Mouse (Mus musculus): ENCODE results near the gene Cdc42ep4. TPM values are rescaled to one million over a fixed set of nuclear protein-coding genes. Genes with fewer than 3 reads are reported as not detected.

Cdc42ep4 gene
- total RNA-seq, 4 experiments from 2014 or later = 90.2 to 151 (median 111) TPM

GRCm38 (mm10) chr11:113749749-113750351, 1.8 kb downstream of the Cdc42ep4 start:
- DNase-seq = no peak

DNA sequence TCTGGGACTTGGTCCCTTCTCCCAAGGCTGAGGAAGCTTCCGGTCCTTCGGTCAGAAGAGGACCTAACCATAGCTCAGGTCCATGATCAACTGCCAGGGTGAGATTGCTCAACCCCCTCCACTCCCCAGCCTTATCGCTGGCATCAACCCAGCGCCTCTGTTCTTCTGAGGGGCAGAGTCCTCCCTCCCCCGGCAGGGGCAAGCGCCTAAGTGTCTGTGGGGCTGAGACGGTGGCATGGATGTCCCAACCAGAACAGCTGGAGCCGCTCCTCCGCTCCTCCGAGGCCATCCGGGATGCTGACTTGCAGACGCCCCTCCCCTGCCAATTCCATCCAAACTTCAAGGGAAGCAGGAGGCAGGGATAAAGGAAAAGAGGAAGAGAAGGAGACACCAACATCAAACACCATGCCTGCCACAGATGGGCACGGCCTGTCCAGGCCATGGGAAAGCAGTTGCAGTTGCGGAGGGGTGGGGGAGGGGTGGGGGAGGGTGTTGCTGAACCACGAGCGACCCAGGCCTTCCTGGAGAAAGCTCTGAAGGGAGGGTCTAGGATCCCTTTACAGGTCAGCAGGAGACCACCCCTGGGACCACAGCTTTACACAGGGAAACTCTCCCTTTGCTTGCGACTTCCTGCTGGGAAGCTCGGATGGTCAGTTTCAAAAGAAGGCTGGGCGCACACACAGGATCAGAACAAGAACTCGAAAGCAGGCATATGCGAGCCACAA, 2.7 kb downstream of the Cdc42ep4 start:
- peak; percentile 72 for DNase-seq

- no peak for DNase-seq
Observed at GRCm38 (mm10) chr11:113747725-113748380, 3.8 kb downstream of the Cdc42ep4 start.

- no peak for DNase-seq
Observed at GRCm38 (mm10) chr11:113747056-113747455, 4.6 kb downstream of the Cdc42ep4 start.

GRCm38 (mm10) chr11:113745961-113746360, 5.7 kb downstream of the Cdc42ep4 start:
- no peak for DNase-seq

GRCm38 (mm10) chr11:113742998-113743397, 8.7 kb downstream of the Cdc42ep4 start:
- DNase-seq = no peak

- DNase-seq = no peak
Observed at GRCm38 (mm10) chr11:113740100-113740499, 11.6 kb downstream of the Cdc42ep4 start.

DNA sequence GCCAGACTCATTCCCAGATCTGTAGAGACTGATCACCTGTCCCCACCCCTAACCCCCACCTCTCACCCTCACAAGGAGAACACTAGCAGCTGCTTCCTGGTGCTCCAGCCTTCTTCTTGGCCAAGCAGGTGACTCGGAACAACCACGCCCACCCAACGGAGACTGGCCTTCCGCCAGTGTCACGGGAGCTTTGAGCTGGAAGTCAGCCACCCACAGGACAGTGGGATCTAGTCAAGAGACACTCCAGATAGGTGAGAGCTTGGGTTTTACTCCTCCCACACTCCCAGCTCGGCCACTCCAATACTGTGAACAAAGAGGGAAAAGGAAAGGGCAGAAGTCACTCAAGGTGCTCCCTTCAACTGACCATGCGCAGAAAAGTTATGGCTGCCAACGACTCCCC, 12.5 kb downstream of the Cdc42ep4 start:
- no peak for DNase-seq

- no peak for DNase-seq
Observed at GRCm38 (mm10) chr11:113737912-113738311, 13.8 kb downstream of the Cdc42ep4 start.

GRCm38 (mm10) chr11:113737553-113737854, 14.2 kb downstream of the Cdc42ep4 start:
- DNase-seq = no peak

DNA sequence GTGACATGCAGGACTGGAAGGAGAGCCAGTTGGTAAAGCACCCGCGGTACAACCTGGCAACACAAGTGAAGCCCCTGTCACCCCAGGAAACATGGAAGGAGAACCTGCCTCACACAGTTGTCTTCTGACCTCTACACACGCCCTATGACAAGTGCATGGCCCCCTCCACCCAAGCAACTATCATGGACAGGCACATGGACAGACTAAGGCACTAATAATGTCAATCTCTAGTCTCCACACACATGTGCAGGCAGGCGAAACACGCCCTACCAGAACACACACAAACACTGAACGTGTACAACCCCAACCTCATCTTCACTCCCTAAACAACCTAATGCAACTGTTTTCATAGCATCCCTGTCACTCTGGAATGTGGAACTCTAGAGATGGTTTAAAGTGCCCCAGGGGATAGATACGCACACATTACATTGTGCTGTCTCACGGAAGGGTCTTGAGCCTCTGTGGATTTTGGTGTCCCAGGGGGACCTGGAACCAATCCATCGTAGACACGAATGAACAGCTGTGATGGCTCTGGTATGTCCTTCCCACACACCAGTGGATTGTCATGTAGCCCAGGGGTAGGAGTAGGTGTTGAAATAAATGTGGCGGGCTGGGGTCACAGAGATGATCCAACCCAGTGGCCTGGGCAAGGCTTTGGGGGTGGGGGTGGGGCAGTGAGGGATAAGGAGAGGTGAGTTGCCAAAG, 14.7 kb downstream of the Cdc42ep4 start:
- DNase-seq = no peak

- no peak for DNase-seq
Observed at GRCm38 (mm10) chr11:113735151-113735550, 16.5 kb downstream of the Cdc42ep4 start.

GRCm38 (mm10) chr11:113733631-113734364, 17.9 kb downstream of the Cdc42ep4 start:
- peak; percentile 68 for DNase-seq

DNA sequence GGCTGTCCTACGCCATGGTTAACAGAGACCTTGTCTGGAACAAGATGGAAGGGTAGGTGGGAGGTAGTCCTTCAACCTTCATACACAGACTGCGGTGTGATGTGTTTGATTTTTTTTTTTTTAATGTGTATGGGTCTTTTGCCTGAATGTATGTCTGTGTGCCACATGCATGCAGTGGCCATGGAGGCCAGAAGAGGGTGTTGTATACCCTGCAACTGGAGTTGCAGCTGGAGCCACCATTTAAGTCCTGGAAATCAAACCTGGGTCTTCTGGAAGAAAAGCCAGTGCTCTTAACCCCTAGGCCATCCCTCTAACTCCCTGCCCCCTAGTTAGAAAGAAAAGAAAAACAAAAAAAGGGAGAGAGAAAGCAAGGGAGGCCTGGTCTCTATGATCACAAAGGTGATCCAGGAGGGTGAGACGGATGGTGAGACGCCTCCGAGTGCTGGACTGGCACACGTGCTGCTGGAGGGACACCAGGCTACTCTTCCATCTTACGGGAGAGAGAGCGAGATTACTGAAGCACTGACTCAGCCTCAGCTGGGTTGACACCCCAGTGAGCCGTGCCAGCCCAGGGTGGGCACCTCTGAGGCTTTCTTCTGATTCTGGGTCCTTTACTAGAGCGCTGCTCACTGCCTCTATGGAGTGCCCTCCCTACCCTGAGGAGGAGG, 19.6 kb downstream of the Cdc42ep4 start:
- no peak for DNase-seq

DNA sequence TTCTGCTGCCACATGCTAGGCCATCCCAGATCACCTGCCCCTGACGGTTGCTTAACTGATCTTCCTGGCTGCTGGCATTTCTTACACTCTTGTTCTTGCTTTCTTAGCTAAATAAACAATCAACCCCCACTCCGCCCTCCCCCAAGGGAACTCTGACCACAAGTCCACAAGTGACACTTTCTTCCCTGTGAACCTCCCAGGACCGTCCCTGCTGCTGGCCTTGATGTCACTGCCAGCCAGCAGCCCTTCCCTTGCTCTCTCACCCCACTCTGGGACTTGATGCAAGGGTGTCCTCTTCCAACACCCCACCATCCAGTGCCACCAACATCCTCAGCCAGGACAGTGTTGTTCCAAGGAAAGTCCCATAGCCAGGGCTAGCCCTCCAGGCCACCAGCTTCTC, 20.8 kb downstream of the Cdc42ep4 start:
- DNase-seq = no peak

DNA sequence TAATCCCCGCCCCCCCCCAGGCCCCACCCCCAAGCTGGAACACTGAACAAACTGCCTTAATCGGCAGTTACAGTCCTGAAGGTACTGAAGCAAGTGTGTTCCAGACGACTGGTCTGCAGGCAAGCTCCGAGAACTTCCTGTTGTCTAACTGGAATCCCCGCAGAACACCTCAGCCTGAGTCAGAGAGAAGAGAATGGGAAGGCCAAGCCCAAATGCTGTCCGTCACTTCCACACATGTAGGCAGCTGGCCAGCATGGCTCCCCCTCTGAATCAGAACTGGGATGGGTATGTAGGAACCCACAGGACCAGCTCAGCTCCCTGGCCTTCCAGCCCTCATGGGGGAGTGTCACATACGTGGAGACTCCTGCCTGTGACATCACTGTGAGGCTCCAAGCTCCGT, 21.8 kb downstream of the Cdc42ep4 start:
- peak; percentile 76 for DNase-seq

- no peak for DNase-seq
Observed at GRCm38 (mm10) chr11:113729239-113729638, 22.4 kb downstream of the Cdc42ep4 start.

DNA sequence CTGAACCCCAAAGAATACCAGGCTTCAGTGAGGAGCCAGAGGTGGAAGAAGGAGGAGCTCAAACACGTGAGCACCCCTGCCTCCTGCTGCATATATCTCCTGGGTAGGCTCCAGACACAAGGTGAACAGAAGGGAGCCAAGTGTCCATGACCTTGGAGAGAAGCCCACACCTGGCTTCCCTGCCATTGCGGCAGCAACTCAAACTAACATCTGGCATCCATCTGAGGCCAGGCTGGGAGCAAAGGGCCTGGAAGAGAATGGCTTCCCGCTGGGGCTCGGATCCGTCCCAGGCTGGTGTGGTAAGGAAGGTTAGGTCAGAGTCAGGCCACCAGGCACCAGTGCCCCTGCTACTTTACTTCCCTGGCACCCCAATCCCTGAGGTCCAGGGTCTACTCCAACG, 23.7 kb downstream of the Cdc42ep4 start:
- no peak for DNase-seq

- no peak for DNase-seq
Observed at GRCm38 (mm10) chr11:113726994-113727888, 24.4 kb downstream of the Cdc42ep4 start.

- no peak for DNase-seq
Observed at GRCm38 (mm10) chr11:113725235-113726048, 26.2 kb downstream of the Cdc42ep4 start.

All from adrenal gland, adult 8-10 months (tissue).